Mouse (Mus musculus) embryonic stem cell, embryonic (primary cell): Measurements from ENCODE around the gene Cbr4.

Experiments
- CTCF ChIA-PET, 4 experiments: fragments of 300-600 bp in 2 of 4; fragments of 350-600 bp in 2 of 4; sonication (Branson Sonifier 250); formaldehyde crosslinking; loops; one replicate each; lab custom pipeline; 2022; ENCODE audit warnings: inconsistent platforms in 2 of 4; lab: Charles Lee
- POLR2A ChIA-PET, 4 experiments: fragments of 300-600 bp in 2 of 4; fragments of 350-600 bp in 2 of 4; sonication (Branson Sonifier 250); formaldehyde crosslinking; loops; one replicate each; lab custom pipeline; 2022; ENCODE audit warnings: antibody characterized with exemption in 4 of 4, inconsistent platforms in 1 of 4; lab: Charles Lee

Cbr4 gene

DNA sequence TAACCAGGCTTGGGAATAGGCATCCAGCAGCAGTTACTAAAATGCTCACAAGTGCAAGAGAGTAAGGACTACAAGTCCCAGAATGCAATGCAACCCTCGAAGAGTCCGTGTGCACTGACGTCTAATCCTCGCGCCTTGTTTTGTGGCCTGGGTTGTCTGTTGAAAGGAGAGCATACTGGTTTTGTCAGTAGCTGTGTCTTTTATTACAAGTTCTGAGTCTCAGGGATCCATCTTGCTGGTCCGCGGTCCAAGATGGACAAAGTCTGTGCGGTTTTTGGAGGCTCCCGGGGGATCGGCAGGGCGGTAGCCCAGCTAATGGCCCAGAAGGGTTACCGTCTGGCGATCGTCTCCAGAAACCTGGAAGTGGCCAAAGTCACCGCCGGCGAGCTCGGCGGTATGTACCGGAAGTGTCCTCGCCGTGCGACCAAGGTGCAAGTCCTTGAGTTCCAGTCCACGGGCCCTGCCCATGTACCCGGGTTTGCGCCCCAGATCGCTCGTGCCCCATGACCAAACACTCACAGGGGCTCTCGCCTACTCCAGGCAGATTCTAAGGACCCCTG, at the start of gene Cbr4:
TSS of gene Cbr4 (plus strand) at position 138 of the 560 bp plus-strand sequence.
- ChIA-PET CTCF (interaction anchor here (0.6 to 1.4 kb wide), 8 partner anchors 8 to 983 kb away, joined by 3 to 8 read pairs (median 4); no protein-coding TSS in a partner anchor), POLR2A (interaction anchor here in 3 of 4 experiments (0.5 to 2.2 kb wide), 24 partner anchors 8 to 528 kb away, joined by 3 to 14 read pairs (median 4); partner anchors contain the start of gene Nek1 (in 1 of the 3))

DNA sequence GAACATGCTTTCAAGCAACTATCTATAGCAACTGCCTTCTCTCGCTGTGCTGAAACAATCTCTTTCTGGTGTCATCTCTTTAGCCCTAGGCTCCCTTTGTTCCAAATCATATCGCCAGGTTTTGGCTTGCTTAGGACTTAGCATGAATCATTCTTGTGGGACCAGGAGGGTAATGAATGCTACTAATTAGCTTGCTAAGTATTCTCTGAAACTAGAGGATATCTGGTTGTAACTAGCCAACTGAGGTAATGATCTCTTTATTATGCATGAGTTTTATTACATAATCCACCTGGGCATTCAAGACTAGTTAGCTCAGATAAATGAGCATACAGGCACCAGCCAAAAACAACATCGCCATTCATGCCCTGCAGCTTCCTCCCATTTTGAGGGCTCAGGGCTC, 44.5 kb upstream of the Cbr4 start:
- ChIA-PET POLR2A (no interaction called here), CTCF (no interaction called here)

DNA sequence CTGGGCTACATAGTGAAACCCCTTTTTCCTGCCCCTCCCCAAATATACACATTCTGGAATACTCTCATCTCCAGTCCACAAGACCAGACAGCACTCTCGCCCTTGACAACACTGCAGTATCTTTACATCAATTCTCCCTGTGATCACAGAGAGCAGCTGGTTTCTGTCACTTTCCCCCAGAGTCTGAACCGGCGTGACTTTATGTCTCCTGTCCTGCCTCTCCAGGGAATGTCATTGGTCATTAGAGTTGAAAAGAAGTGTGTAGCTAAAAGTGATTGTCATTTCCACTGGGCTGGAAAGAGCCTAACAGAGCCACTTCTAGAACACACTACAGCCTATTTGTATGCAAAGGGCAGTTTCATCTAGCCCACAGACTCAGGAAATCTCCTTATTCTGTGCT, 43.2 kb upstream of the Cbr4 start:
- ChIA-PET POLR2A (no interaction called here), CTCF (no interaction called here)

DNA sequence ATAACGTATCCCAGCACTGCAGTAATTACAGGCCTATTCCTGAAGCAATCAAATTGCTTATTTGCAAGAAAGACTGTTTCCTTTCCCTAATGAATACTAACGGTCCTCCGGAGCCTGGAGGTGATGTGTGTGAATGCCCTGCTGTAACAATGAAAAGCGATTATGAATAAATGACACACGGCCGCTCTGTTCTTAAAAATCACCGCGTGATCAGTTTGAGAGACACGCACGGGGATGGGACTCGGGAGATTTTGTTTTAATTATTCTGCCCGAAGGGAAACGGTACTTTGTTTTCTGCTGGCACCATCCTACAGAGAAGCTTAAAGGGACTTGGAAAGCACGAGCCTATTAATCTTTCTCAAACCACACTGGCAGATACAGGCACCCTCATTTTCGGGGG, 41.2 kb upstream of the Cbr4 start:
- POLR2A ChIA-PET: interaction anchor here in 1 of 4 experiments (0.6 kb wide), 1 partner anchor 17 kb away, joined by 6 read pairs; no protein-coding TSS in a partner anchor
- CTCF ChIA-PET: no interaction called here

DNA sequence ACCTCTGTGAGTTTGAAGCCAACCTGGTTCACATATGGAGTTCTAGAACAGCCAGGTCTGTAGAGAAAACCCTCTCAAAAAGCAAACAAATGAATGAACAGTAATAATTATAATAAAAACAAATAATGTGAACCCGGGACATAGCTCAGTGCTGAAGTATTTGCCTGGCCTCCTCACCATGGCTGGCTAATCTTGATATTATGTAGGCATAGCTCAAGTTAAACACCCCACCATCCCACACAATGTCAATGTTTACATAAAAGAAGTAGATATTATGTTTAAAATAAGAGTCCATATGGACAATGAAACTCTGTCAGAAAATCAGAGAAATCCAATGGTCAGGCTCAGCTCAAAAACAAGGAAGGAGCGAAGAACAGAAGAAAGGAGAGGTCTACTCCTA, 39.4 kb upstream of the Cbr4 start:
- ChIA-PET CTCF (interaction anchor here in 1 of 4 experiments (0.5 kb wide), 1 partner anchor 64 kb away, joined by 3 read pairs; no protein-coding TSS in a partner anchor), POLR2A (interaction anchor here in 1 of 4 experiments (0.7 to 1.0 kb wide), 2 partner anchors 27 to 143 kb away, joined by 3 to 4 read pairs; no protein-coding TSS in a partner anchor)

DNA sequence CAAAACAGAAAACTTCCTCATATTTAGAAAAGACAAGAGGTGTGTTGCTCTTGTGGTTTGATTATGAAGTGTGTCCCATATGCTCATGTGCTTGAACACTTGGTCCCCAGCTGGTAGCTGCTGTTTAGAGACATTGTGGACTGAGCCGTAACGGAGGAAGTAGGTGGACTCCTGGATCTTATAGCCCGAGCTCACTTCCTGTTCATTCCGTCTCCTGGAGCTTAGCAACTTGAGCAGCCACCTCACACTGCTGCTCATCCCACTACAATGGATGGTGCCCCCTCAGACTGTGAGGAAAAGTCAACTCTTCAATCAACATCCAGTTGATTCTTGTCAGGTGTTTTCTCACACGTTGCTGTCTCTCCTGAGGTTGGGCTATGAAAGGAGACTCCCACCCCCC, 38.7 kb upstream of the Cbr4 start:
- ChIA-PET CTCF (interaction anchor here in 1 of 4 experiments (1.0 kb wide), 1 partner anchor 65 kb away, joined by 3 read pairs; no protein-coding TSS in a partner anchor), POLR2A (interaction anchor here in 1 of 4 experiments (0.7 to 1.0 kb wide), 2 partner anchors 28 to 142 kb away, joined by 3 to 4 read pairs; no protein-coding TSS in a partner anchor)

DNA sequence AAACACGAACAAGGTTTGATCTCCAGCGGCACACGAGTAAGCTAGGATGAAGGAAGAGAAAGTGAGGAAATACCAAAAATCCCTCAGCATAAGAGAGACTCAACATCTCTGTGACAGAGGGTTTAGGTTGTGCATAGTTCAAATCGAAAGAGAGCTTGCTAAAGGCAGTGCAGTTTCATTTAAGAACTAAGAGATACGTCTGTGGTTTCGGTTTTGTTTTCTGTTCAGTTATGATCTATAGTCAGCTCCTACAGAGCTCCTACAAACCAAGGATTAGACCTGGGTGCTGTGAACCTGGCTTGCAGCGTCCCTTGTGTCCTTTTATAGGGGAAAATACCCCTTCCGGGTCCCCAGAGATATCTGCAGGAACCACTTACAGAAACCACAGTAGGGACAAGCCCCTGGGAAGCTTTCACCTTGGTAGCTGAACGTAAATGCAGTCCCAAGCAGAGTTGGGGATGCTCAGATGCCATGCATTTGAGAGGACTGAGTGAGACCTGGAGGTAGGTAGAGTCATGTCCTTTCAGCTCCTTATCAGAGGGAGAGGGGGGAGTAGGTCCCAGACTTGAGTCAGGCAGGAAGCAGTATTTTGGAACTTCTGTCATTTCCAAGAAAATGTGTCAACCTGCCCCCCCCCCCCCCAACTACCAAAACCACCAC, 36.5 kb upstream of the Cbr4 start:
- ChIA-PET POLR2A (interaction anchor here in 2 of 4 experiments (0.5 to 1.6 kb wide), 4 partner anchors 12 to 497 kb away, joined by 3 to 4 read pairs (median 3); partner anchors contain the start of gene Cbr4 (in 1 of the 2)), CTCF (interaction anchor here in 2 of 4 experiments (0.6 to 1.0 kb wide), 3 partner anchors 19 to 65 kb away, joined by 3 to 5 read pairs (median 3); no protein-coding TSS in a partner anchor)

DNA sequence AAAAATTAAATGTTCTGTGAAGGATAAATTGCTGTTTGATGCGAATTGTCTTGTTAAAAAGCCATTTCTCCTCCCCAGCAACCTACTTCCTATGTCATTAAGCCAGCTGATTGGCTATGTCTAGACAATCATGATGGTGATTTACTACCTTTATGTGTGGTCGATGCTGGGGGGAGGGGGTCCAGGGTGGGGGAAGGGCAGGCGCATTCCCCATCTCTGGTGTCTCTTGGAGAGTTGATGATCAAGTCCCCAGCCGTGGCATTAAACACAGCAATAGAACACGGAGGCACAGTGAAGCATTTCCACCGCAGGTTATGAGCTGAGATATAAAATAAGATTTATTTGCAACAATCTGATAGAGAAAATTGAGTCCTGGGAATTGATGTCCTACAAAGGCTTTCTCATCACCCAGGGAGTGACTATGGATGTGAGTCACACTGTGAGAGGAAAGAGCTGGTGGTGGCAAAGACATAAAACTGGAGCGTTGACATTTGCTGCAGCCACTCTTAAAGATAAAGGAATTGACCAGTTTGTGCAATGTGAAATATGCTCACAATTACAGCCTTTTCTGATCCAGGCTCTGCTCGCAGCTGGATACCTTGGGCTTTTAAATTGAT, 35.7 kb upstream of the Cbr4 start:
- CTCF ChIA-PET: no interaction called here

DNA sequence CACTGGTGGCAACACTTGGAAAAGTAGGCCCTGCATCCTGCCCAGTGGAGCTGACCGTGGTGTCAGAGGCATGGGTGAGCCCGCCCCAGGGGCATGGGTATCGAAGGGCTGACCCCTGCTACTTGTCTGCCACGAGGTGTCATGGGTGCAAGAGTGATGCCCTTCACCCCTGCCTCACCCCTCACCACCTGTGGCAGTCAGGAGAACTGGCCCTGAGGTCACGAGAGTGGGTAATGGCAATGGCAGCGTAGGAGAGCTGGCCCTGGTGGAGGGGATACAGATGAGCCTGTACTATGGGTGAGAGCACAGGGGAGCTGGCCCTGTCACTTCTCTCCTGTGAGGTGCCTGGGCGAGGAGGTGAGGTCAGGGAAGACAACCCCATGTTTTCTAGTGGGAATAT, 27.8 kb upstream of the Cbr4 start:
- ChIA-PET POLR2A (interaction anchor here in 1 of 4 experiments (0.6 to 1.1 kb wide), 2 partner anchors 12 to 200 kb away, joined by 3 to 5 read pairs; no protein-coding TSS in a partner anchor), CTCF (no interaction called here)

More for the DNA sequence above, 35.7 kb upstream of the Cbr4 start:
- POLR2A ChIA-PET: interaction anchor here in 1 of 4 experiments (0.7 kb wide), 1 partner anchor 498 kb away, joined by 3 read pairs; no protein-coding TSS in a partner anchor

DNA sequence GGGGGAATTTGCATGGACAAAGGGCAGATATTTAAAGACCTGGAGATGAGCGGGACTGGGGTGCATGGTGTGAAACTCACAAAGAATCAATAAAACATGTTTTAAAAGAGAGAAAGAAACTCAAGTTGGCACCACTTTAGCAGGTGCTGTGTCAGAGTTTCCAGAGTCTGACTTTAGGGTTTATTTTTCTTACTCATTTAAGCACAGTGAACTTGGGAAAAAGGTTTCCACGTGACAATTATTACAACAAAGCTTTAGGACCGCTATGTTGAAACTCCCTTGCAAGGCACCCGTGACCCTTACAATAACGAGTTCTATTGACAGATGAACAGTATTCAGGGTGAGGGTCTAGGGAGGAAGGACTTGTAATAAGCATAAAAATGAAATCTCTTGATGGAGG, 25.3 kb upstream of the Cbr4 start:
- ChIA-PET CTCF (no interaction called here), POLR2A (no interaction called here)

DNA sequence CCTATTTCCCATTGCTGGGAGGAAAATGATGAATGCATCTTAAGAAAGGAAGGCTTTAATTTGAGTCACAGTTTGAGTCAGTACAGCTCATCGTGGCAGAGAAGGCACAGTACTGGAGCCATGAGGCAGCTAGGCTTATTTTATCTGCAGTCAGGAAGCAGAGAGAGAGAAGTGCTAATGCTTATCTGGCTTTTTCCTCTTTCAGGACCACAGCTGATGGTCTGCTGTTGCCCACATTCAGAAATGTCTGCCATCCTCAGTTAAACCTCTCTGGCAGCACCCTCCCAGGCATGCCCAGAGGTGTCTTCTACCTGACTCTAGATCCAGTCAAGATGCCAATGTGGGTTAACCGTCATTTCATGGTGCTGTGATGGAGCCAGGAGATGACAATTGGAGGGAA, 23.1 kb upstream of the Cbr4 start:
- ChIA-PET CTCF (no interaction called here), POLR2A (no interaction called here)

DNA sequence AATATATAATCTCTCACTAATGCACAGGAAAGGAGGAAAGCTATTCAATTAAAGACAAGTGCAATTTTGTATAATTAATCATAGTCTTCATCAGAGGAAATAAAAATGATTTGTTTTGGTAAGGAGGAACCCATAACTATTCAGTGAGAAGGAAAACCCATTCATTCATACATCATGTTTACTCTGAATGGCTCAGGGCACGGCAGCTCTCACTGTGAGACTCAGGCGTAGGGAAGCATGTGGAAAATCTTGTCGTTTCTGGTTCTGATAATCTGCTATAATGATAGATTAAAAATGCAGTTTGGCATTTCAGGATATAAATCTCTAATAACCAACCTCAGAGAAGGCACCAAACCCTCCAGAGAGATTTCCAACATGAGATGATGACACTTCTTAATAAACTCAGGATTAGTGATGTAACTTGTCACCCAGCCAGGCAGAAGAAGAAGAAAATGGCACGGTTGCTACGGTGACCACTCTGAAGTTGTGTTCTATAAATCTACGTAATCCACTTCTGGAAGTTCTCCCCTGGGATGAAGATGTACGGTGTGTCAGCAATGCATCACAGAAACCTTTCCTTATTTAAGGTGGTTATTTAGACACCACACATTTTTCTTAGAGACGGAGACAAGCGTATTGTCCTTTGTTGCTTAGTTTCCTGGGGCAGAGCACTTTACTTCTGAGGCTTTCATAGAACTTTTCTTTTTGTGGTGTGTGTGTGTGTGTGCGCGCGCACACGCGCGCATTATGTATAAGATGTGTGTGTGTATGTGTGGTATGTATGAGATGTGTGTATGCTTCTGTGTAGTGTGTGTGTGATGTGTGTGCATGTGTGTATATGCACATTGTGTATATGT, 20.6 kb upstream of the Cbr4 start:
- ChIA-PET POLR2A (no interaction called here), CTCF (interaction anchor here in 2 of 4 experiments (0.7 to 1.0 kb wide), 2 partner anchors 13 to 82 kb away, joined by 3 to 4 read pairs; no protein-coding TSS in a partner anchor)

DNA sequence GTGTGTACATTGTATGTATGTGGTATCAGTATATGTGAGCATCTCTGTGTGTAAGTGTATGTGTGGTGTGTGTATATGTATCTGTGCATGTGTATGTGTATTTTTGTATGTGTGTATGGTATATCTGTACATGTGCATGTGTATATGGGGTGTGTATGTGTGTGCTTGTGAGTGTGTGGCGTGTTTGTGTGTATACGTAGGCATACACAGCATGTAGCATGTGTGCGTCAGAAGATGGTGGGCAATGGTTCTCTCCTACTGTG, 20.1 kb upstream of the Cbr4 start:
- ChIA-PET POLR2A (no interaction called here), CTCF (no interaction called here)

DNA sequence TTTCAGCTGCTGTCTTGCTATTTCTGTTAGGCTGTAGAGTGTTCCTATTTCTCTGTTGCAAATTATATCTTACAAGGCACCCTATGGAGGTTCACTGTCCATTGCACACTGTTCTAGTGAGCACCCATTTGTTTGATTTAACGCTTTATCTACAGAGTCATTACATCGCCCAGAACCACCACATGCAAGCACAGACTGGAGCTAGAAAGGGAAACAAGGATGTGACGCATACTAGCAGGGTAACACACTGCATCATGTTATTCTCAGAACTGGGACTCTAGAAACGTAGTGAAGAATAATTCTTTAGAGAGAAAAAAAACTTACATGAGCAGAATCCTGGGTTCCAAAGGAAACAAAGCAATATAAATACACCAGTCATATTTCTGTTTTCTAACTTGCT, 17.3 kb upstream of the Cbr4 start:
- CTCF ChIA-PET: interaction anchor here in 2 of 4 experiments (0.9 to 1.2 kb wide), 2 partner anchors 10 kb away, joined by 3 read pairs; no protein-coding TSS in a partner anchor

DNA sequence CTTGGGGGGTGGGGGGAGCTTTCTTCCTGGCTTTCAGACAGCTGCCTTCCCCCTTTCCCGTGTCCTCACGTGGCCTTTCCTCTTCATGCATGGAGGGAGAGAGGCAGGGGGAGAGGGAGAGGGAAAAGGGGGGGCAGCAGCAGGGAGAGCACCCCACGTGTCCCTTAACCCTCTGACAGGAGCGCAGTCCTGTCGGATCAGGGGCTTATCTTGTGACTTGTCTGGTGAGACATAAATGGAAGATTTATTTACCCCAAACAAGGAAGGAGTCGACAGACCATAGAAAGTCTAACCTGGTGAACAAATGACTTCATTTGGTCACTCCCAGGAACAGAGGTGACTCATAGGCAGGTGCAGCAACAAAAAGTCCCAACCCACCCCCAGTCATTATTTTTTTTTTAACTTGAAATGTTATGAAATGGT, 12.3 kb upstream of the Cbr4 start:
- ChIA-PET CTCF (no interaction called here), POLR2A (interaction anchor here in 1 of 4 experiments (0.7 kb wide), 1 partner anchor 69 kb away, joined by 3 read pairs; no protein-coding TSS in a partner anchor)

More for the DNA sequence above, 17.3 kb upstream of the Cbr4 start:
- POLR2A ChIA-PET: interaction anchor here in 1 of 4 experiments (1.3 kb wide), 1 partner anchor 18 kb away, joined by 4 read pairs; the partner anchor contains the start of gene Cbr4

DNA sequence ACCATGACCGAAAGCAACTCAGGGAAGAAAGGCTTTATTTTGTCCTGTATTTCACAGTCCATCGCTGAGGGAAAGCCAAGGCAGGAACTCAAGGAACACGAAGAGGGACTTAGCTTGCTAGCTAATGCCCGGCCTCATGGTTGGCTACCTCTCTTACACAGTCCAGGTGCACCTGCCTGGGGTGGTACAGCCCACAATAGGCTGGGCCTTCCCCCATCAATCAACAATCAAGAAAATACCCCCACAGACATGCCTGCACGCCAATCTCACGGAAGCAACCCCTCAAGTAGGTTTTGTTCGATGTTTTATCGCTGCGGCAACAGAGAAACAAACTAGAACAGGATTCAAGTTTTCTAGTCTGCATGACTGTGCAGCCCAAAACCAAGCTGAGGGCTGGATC, 11.4 kb upstream of the Cbr4 start:
- CTCF ChIA-PET: no interaction called here
- POLR2A ChIA-PET: no interaction called here

DNA sequence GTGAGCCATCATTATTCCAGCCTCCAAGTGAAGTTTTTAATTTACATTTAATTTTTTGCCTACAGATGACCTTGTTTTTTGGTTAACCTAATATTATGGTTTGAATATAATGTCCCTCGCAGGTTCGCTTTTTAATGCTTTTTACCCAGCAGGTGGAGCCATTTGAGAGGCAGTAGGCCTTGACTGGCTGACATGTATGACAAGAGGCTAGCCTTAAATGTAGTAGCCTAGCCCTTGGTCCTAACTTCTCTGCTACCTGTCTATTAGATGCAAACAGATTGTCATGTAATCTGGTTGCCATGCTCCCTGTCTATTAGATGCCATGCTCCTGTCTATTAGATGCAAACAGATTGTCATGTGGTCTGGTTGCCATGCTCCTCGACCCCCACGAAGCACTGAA, 9.4 kb upstream of the Cbr4 start:
- ChIA-PET POLR2A (interaction anchor here in 1 of 4 experiments (1.0 kb wide), 1 partner anchor 29 kb away, joined by 3 read pairs; no protein-coding TSS in a partner anchor), CTCF (no interaction called here)

DNA sequence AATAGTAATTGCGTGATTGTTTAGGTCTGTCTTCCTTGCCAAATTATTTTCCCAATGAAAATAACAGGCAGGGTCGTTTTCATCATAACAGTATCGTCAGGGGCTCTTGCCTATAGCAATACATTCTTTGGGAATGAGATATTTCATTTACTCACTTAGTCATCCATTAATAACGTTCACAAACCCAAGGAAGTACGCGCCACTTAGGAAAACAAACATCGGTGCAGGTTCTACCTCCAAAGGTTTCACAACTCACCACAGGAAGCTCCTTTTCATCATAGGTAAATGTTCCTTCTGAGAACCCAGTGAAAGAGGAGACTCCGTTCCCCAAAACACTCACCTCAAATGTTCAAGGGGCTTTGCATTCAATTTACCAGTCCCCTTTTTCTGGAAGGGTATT, 8.7 kb upstream of the Cbr4 start:
- CTCF ChIA-PET: interaction anchor here in 2 of 4 experiments (1.0 to 1.7 kb wide), 7 partner anchors 9 to 402 kb away, joined by 3 to 10 read pairs (median 6); partner anchors contain the start of gene Cbr4 (in 2 of the 2)
- POLR2A ChIA-PET: interaction anchor here in 3 of 4 experiments (1.0 to 1.7 kb wide), 6 partner anchors 9 to 93 kb away, joined by 3 to 9 read pairs (median 4); partner anchors contain the start of gene Cbr4 (in 2 of the 3)
